12 mouse cellular contexts compared by ENCODE assay signal in genomic region chr13:37912591-37913467, GRCm38 (mm10).
DNase-seq lines count a peak whose midpoint lies in the region; ATAC-seq and TF ChIP-seq lines count a peak whose summit lies in the region.
"Had no signal": no experiment of that assay in that cellular context is flagged by ENCODE, and none has a peak within 500 bp of the region (broad histone marks: within the 10 kb centered on the region; RNA-seq: fewer than 3 reads in every experiment).

No protein-coding gene starts in this region.

- no peak overlapping the region for H3K4me3 ChIP-seq in heart, postnatal 0 days (ENCODE audit: low read depth, low read length)
- no peak overlapping the region for H3K4me3 ChIP-seq in liver, embryonic 15.5 days (replicated peaks)
- H3K4me3 ChIP-seq: midbrain, embryonic 13.5 days had no signal

- no peak overlapping the region for H3K9ac ChIP-seq in heart, postnatal 0 days (replicated peaks; ENCODE audit: low read depth, low read length)
- no peak overlapping the region for H3K9ac ChIP-seq in liver, embryonic 15.5 days
- H3K9ac ChIP-seq: midbrain, embryonic 13.5 days had no signal

- ATAC-seq in heart, postnatal 0 days (ENCODE audit: insufficient read depth, low read depth): peak; percentile 49
- ATAC-seq in liver, embryonic 15.5 days (ENCODE audit: insufficient read depth): peak; percentile 61; the same call in 1 of the 2 replicates
- ATAC-seq: midbrain, embryonic 13.5 days had no signal

- intact Hi-C loops in heart, postnatal 10 days (cut with DNase I): no loop called here

- H3K4me1 ChIP-seq in heart, postnatal 0 days (ENCODE audit: control insufficient read depth, insufficient read depth): peaks cover 13% of the 10 kb centered on the region; the same call in 1 of the 2 replicates
- H3K4me1 ChIP-seq in liver, embryonic 15.5 days (replicated peaks): peaks cover 15% of the 10 kb centered on the region
- H3K4me1 ChIP-seq: midbrain, embryonic 13.5 days had no signal

- no peaks in the 10 kb centered on the region for H3K9me3 ChIP-seq in heart, postnatal 0 days (replicated peaks; ENCODE audit: control insufficient read depth, low read length)
- no peaks in the 10 kb centered on the region for H3K9me3 ChIP-seq in liver, embryonic 15.5 days (replicated peaks)
- H3K9me3 ChIP-seq: midbrain, embryonic 13.5 days had no signal

- no peak overlapping the region for H3K27ac ChIP-seq in heart, postnatal 0 days (ENCODE audit: low read depth)
- H3K27ac ChIP-seq in liver, embryonic 15.5 days (replicated peaks): no peak overlapping the region; the same call in 1 of the 2 replicates
- H3K27ac ChIP-seq: midbrain, embryonic 13.5 days had no signal

- peaks cover 78% of the 10 kb centered on the region for H3K36me3 ChIP-seq in heart, postnatal 0 days (replicated peaks; ENCODE audit: control insufficient read depth, insufficient read depth, low read length)
- H3K36me3 ChIP-seq in liver, embryonic 15.5 days (replicated peaks): peaks cover 89% of the 10 kb centered on the region
- H3K36me3 ChIP-seq: midbrain, embryonic 13.5 days had no signal

- no peak for TF ChIP-seq EP300 in heart, postnatal 0 days (IDR thresholded peaks at IDR 0.05; ENCODE audit: low read depth)

- H3K4me2 ChIP-seq in heart, postnatal 0 days (ENCODE audit: low read depth, low read length): no peak overlapping the region
- no peak overlapping the region for H3K4me2 ChIP-seq in liver, embryonic 15.5 days
- H3K4me2 ChIP-seq: midbrain, embryonic 13.5 days had no signal

- peak; percentile 92 for DNase-seq in heart, adult 11 months
- no peak for DNase-seq in heart, postnatal 10 days
- DNase-seq in 416B (ENCODE audit: low read depth): peak; percentile 69
- peak; percentile 28 for DNase-seq in heart, postnatal 0 days (ENCODE audit: low spot score)
- no peak for DNase-seq in ovary, postnatal 10 days (ENCODE audit: low spot score)
- DNase-seq in right cerebral cortex, adult 2 months (ENCODE audit: low spot score in 2 of 2): no peak
- no peak for DNase-seq in cerebellum, postnatal 10 days
- DNase-seq: adrenal gland, postnatal 36 days; B cell, adult 2 months; cerebellum, adult 9-10 months had no signal

- 32% methylated on average over 12 of the region's 12 CpGs for WGBS in heart, postnatal 0 days
- 63% methylated on average over 12 of the region's 12 CpGs for WGBS in liver, embryonic 15.5 days (ENCODE audit: insufficient replicate concordance)

- no peaks in the 10 kb centered on the region for H3K27me3 ChIP-seq in heart, postnatal 0 days (ENCODE audit: control insufficient read depth, insufficient read depth, low read length)
- no peaks in the 10 kb centered on the region for H3K27me3 ChIP-seq in liver, embryonic 15.5 days
- H3K27me3 ChIP-seq: midbrain, embryonic 13.5 days had no signal

- peak; percentile 14; the same call in 1 of the 2 replicates for TF ChIP-seq CTCF in heart, postnatal 0 days (IDR thresholded peaks at IDR 0.05; ENCODE audit: low read depth)

Comparison
In these comparisons a context has a peak if more than half of its experiments do, and no peak if none do; other contexts are left out.
1. DNase-seq: peak in heart, adult 11 months (single experiment), 416B (single experiment) and heart, postnatal 0 days (single experiment); none in heart, postnatal 10 days (0 of 2), ovary, postnatal 10 days (single experiment), right cerebral cortex, adult 2 months (0 of 2) and cerebellum, postnatal 10 days (0 of 2).